Mouse (Mus musculus) embryo, embryonic 9.5 days (tissue): Measurements from ENCODE around the gene Dennd1a.

Source experiments
- DNase-seq: peaks from one replicate; pipeline ENCODE4 v3.0.0-alpha.2; 2017; ENCODE audit errors: extremely low spot score

Dennd1a gene

GRCm38 (mm10) chr2:38229882-38230281 is 57.3 kb downstream of the Dennd1a start:
- no peak for DNase-seq

GRCm38 (mm10) chr2:38223759-38224158 is 63.4 kb downstream of the Dennd1a start:
- DNase-seq, result no peak

- DNase-seq, result no peak
These were observed 65.7 kb downstream of the Dennd1a start for GRCm38 (mm10) chr2:38221461-38221860.

GRCm38 (mm10) chr2:38220687-38221435 is 66.3 kb downstream of the Dennd1a start:
- DNase-seq, result peak; percentile 59

GRCm38 (mm10) chr2:38219666-38220065 is 67.5 kb downstream of the Dennd1a start:
- DNase-seq, result no peak

- no peak for DNase-seq
These were observed 74.1 kb downstream of the Dennd1a start for GRCm38 (mm10) chr2:38213041-38213440.

GRCm38 (mm10) chr2:38211426-38211825 is 75.8 kb downstream of the Dennd1a start:
- no peak for DNase-seq

GRCm38 (mm10) chr2:38207752-38208151 is 79.4 kb downstream of the Dennd1a start:
- DNase-seq, result no peak

- no peak for DNase-seq
These were observed 81.9 kb downstream of the Dennd1a start for GRCm38 (mm10) chr2:38205281-38205680.

- DNase-seq, result no peak
These were observed 82.5 kb downstream of the Dennd1a start for GRCm38 (mm10) chr2:38204696-38205095.

GRCm38 (mm10) chr2:38198072-38198471 is 89.1 kb downstream of the Dennd1a start:
- DNase-seq, result no peak

- no peak for DNase-seq
These were observed 90.8 kb downstream of the Dennd1a start for GRCm38 (mm10) chr2:38196199-38197060.

GRCm38 (mm10) chr2:38192007-38192406 is 95.2 kb downstream of the Dennd1a start:
- no peak for DNase-seq

GRCm38 (mm10) chr2:38191601-38192000 is 95.6 kb downstream of the Dennd1a start:
- no peak for DNase-seq

GRCm38 (mm10) chr2:38186438-38186837 is 100.8 kb downstream of the Dennd1a start:
- no peak for DNase-seq

GRCm38 (mm10) chr2:38184977-38185376 is 102.2 kb downstream of the Dennd1a start:
- DNase-seq, result no peak

- DNase-seq, result no peak
These were observed 103.3 kb downstream of the Dennd1a start for GRCm38 (mm10) chr2:38183881-38184280.

GRCm38 (mm10) chr2:38182283-38182682 is 104.9 kb downstream of the Dennd1a start:
- DNase-seq, result no peak

- DNase-seq, result no peak
These were observed 109.6 kb downstream of the Dennd1a start for GRCm38 (mm10) chr2:38177583-38177978.

- DNase-seq, result no peak
These were observed 110.2 kb downstream of the Dennd1a start for GRCm38 (mm10) chr2:38176870-38177582.

- DNase-seq, result no peak
These were observed 111.9 kb downstream of the Dennd1a start for GRCm38 (mm10) chr2:38175276-38175675.

GRCm38 (mm10) chr2:38168606-38169005 is 118.6 kb downstream of the Dennd1a start:
- DNase-seq, result no peak
